Mouse (Mus musculus) layer of hippocampus, adult 9-11 months (tissue): ENCODE measurements around the gene Hist1h4h.
"Not testable (repeated sequence)": the region's sequence is repeated elsewhere in the genome, so short reads cannot be mapped to it uniquely, and the experiment has no call there.

Experiments
- DNase-seq: peaks from one replicate; pipeline ENCODE4 v3.0.0; 2022

Hist1h4h gene

GRCm38 (mm10) chr13:23555839-23556416 is 25.1 kb downstream of the Hist1h4h start:
- DNase-seq, result peak; percentile 88

DNA sequence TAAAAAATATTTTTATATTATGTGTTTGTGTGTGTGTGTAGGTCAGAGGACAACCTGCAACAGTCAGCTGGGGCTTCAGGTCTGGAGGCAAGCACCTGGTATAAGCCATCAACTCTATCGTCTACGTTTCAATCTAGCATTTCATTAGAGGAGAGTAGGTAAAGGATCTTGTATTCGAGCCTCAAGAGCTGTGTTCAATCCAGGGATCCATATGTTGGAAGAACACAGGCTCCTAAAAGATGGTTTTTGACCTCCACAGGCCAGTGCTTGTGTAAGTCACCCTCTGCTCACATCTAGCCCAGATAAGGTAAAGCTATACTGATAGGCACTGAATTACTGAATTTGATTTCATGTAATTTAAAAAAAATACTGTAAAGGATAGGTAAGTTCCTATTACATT is 26.1 kb downstream of the Hist1h4h start:
- DNase-seq, result no peak

DNA sequence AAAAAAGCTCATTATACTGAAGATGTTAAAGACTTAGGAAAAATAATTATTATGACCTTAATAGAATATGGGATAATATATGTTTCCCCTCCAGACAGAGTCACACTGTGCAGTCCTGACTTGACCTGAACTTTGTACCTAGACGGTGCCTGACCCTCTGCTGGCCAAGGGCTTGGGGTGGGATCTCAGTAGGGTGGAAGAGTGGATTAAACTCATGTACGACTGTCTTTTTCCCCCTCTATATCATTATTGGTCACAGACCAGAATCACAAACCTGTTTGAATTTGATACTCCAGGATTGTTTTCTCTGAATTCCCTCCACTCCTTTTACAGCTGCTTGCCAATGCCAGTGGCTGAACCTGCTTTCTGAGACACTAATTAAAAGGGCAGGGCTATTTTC is 29.8 kb downstream of the Hist1h4h start:
- DNase-seq, result not testable (repeated sequence)

GRCm38 (mm10) chr13:23561531-23561882 is 30.7 kb downstream of the Hist1h4h start:
- DNase-seq, result not testable (repeated sequence)

- DNase-seq, result peak; percentile 97
Measured at GRCm38 (mm10) chr13:23561883-23562659, 31.2 kb downstream of the Hist1h4h start, which contains the start of gene Hist1h3e. Gene Hist1h3e (minus strand): TSS chr13:23562369.

- no peak for DNase-seq
Measured at GRCm38 (mm10) chr13:23562699-23563462, 32.0 kb downstream of the Hist1h4h start.

DNA sequence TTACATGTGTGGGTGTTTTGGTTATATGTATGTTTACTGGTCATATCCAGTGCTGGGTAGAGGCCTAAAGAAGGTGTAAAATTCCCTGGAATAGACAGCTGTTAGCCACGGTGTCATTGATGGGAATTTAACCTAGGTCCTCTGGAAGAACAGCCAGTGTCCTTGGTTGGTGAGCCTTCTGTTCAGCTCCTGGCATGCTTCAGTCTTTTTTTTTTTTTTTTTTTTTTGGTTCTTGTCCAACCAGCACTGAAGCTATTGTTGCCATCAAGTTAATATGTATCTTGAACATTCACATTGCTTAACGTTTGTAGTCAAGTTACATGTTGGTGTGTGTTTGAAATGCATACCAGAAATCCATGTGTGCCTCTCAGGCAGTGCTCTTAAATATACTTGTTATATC is 33.6 kb downstream of the Hist1h4h start:
- no peak for DNase-seq

DNA sequence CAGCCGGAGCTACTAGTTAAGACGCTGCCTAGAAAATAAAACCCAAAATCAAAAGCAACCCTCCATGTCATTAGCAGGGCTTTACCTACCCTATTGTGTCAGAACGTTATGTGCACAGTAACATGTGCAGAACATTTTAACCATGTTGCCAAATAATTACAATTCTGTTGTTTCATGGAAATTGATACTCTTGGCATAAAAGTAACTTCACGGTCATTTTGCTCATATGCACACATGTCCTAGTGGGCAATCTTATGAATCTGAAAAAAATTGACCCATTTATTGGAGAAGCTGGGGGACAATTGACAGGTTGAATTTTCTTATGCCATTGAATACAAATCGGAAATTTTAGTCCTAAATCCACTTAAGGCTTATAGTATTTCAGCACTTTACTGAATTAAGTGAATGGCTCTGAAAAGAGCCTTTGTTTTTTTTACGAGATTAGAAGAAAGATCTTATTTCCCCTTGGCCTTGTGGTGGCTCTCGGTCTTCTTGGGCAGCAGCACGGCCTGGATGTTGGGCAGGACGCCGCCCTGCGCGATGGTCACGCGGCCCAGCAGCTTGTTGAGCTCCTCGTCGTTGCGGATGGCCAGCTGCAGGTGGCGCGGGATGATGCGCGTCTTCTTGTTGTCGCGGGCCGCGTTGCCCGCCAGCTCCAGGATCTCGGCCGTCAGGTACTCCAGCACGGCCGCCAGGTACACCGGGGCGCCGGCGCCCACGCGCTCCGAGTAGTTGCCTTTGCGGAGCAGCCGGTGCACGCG is 39.6 kb downstream of the Hist1h4h start:
- not testable (repeated sequence) for DNase-seq

- peak; percentile 85 for DNase-seq
Measured at GRCm38 (mm10) chr13:23571022-23571503, 40.2 kb downstream of the Hist1h4h start, which contains the start of the genes Hist1h2ae and Hist1h2bg. Gene Hist1h2ae (minus strand): TSS chr13:23571220. Gene Hist1h2bg (plus strand): TSS chr13:23571396.

DNA sequence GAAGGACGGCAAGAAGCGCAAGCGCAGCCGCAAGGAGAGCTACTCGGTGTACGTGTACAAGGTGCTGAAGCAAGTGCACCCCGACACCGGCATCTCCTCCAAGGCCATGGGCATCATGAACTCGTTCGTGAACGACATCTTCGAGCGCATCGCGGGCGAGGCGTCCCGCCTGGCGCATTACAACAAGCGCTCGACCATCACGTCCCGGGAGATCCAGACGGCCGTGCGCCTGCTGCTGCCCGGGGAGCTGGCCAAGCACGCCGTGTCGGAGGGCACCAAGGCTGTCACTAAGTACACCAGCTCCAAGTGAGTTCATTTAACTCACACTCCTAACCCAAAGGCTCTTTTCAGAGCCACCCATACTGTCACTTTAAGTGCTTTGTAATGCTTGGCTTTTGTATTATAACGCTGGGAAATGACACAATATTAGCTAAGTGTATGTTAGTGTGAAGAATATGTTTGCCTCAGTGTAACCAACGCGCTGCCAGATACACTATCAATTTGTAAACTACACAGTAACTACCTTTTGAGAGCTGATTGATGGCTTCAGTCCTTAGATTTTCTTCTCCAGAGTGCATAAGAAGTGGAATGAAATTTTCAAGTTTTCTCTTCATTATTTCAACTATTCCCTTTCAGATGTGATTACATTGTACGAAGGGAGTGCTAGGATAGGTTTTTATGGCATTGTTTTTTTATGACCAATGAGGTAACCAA is 40.8 kb downstream of the Hist1h4h start:
- not testable (repeated sequence) for DNase-seq

- DNase-seq, result no peak
Measured at GRCm38 (mm10) chr13:23572218-23573033, 41.6 kb downstream of the Hist1h4h start.

- DNase-seq, result not testable (repeated sequence)
Measured at GRCm38 (mm10) chr13:23573034-23573897, 42.4 kb downstream of the Hist1h4h start.

GRCm38 (mm10) chr13:23573898-23574524 is 43.2 kb downstream of the Hist1h4h start, which contains the start of the genes Hist1h2bf and Hist1h2ad:
Gene Hist1h2bf (minus strand): TSS chr13:23574196.
Gene Hist1h2ad (plus strand): TSS chr13:23574381.
- DNase-seq, result peak; percentile 97

DNA sequence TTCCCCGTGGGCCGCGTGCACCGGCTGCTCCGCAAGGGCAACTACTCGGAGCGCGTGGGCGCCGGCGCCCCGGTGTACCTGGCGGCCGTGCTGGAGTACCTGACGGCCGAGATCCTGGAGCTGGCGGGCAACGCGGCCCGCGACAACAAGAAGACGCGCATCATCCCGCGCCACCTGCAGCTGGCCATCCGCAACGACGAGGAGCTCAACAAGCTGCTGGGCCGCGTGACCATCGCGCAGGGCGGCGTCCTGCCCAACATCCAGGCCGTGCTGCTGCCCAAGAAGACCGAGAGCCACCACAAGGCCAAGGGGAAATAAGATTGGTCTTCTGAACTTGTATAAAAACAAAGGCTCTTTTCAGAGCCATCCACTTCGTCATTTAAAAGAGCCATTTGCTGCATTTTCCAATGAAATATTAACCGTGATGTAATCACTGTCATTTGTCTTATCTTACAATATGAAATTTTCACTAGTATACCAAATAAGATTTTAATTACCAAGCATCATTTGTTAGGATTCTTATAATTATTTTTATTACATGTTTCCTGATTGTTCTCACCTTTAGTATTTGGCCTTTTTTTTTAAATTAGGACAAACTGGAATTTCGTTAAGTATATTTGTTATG is 43.8 kb downstream of the Hist1h4h start:
- not testable (repeated sequence) for DNase-seq

- DNase-seq, result peak; percentile 73
Measured at GRCm38 (mm10) chr13:23575271-23575851, 44.5 kb downstream of the Hist1h4h start, which contains the start of gene Hist1h3d. Gene Hist1h3d (plus strand): TSS chr13:23575763.

DNA sequence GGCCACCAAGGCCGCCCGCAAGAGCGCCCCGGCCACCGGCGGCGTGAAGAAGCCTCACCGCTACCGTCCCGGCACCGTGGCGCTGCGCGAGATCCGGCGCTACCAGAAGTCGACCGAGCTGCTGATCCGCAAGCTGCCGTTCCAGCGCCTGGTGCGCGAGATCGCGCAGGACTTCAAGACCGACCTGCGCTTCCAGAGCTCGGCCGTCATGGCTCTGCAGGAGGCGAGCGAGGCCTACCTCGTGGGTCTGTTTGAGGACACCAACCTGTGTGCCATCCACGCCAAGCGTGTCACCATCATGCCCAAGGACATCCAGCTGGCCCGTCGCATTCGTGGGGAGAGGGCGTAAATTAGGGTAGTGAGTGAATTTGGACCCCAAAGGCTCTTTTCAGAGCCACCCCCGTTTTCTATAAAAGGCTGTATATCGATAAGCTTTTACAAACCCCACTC is 45.0 kb downstream of the Hist1h4h start:
- DNase-seq, result not testable (repeated sequence)

DNA sequence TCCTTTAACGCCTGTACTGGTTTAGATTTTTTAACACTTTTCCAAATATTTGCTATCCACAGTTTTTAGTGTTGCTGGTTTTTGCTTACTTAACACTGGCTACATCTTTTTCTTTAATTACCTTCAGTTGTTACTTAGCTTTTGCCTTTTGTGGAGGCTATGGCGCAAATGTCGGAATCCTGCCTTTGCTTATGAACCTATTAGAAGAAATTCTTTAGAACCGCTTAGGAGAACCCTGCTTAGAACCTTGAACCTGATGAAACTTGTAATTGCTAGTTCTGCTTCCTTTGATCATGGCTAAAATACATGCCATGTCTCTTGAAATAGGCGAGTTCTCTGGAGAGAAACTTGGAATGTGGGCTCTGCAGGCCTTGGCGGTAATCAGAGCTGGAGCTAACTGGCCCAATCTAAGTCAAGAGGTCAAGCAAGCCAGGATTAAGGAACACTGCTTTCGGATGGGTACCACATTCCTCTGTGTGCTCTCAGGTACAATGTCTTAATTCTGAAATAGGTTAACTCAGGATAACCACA is 45.6 kb downstream of the Hist1h4h start:
- no peak for DNase-seq
